Mouse (Mus musculus) spleen, adult 10 weeks (tissue): ENCODE results near the gene Maco1. TPM values are rescaled to one million over a fixed set of nuclear protein-coding genes. Genes with fewer than 3 reads are reported as not detected.

Experiments
- polyA plus RNA-seq: library from polyadenylated mRNA; stranded (reverse); fragments of 350-450 nt; fragmentation: Illumina TruSeq; extraction: RNeasy Lipid Tissue Mini Kit (QIAGEN cat#74804); gene quantifications from one replicate; pipeline ENCODE4 v1.2.3, GENCODE M21; 2015; ENCODE audit warnings: low replicate concordance; ENCODE audit not compliant: insufficient read depth

The Maco1 gene
- 39.9 TPM for polyA plus RNA-seq

GRCm38 (mm10) chr4:134853259-134853636 lies at the start of gene Maco1:
Maco1 (minus strand) TSS chr4:134853345.

GRCm38 (mm10) chr4:134863937-134864729 lies 11.0 kb upstream of the Maco1 start, which contains the start of gene Rhd:
Rhd (plus strand) TSS chr4:134864536.

GRCm38 (mm10) chr4:134767426-134768225 lies 85.5 kb downstream of the Maco1 start, which contains the start of gene Ldlrap1:
Ldlrap1 (minus strand) TSS chr4:134768024.

Other genes starting within 250 kb of the Maco1 start
- 4.3 TPM for gene Man1c1, start 149.1 kb downstream of the Maco1 start, polyA plus RNA-seq
- gene Ldlrap1, start 85.3 kb downstream of the Maco1 start, polyA plus RNA-seq, result 12.5 TPM
- gene Rhd, start 11.2 kb upstream of the Maco1 start, polyA plus RNA-seq, result 15.4 TPM
- 144 TPM for gene Tmem50a, start 61.7 kb upstream of the Maco1 start, polyA plus RNA-seq
- gene Rsrp1, start 70.2 kb upstream of the Maco1 start, polyA plus RNA-seq, result 1,234 TPM
- gene Syf2, start 77.6 kb upstream of the Maco1 start, polyA plus RNA-seq, result 146 TPM